ENCODE assay signal across 8 mouse cellular contexts in the genomic region with DNA sequence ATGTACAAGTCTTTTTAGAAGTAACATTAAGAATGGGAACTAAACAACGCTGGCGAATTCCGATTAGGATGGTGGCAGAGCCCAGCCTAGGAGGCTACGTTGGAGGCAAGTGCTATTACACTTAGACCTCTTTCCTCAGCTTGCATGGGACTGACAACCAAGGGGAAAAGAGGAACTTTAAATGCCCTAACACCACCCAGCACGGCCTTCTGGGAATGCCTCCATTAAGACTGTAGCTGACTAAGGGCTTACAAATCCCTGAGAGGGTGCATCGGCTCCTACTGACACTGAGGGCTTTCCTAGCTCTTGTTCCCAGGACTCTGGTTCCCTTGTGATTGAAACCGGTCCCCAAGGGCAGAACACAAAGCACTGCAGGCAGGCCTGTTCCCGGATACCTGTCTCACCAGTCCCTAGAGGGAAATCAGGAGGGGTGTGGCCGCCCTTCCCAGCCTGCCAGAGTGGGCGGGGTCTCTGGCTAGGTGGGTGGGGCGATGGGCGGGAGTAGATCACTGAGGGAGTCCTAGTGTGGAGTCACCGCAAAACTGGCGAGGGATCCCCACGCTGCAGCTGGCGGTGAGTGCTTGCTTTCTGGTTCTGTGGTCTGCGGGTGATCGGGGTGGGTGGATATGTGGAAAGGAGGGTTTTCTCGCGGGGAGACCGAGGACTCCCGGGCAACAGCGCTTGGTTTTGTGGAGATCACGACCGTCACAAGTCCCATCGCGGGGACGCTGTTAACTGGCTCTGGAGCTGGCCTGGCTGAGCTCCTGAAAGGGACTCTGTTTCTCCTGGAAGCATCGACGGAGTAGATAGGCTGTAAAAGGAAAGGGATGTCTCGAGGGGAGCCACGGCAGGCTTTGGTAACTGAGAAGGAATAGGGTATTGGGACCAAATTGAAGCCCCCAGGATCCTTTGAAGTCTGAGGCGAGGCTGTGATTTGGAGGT. TPM values are rescaled to one million over a fixed set of nuclear protein-coding genes. Genes with fewer than 3 reads are reported as not detected.
A peak's percentile ranks its signal among the peaks of the same experiment; 100 is the strongest.
DNase-seq lines count a peak whose midpoint lies in the region; ATAC-seq and TF ChIP-seq lines count a peak whose summit lies in the region.

A gene (plus strand): TSS at position 479 of the 942 bp plus-strand sequence.

- ATAC-seq in common myeloid progenitor, adult 5-6 weeks (replicated peaks; ENCODE audit: low read depth, poor library complexity, severe bottlenecking): peak; percentile 85
- peak; percentile 47; the same call in 1 of the 2 replicates for ATAC-seq in hindbrain, postnatal 0 days
- peak; percentile 76 for ATAC-seq in liver, embryonic 11.5 days (replicated peaks; ENCODE audit: low FRiP score)
- ATAC-seq in midbrain, postnatal 0 days (ENCODE audit: low FRiP score): 0 out of 2 replicates have a peak, but pooled peaks have one; percentile 16
- peak; percentile 91 for ATAC-seq in stomach, embryonic 14.5 days (ENCODE audit: insufficient number of reproducible peaks, insufficient read depth, low FRiP score, low read depth)

- peaks cover 3% of the 10 kb centered on the region for H3K4me1 ChIP-seq in hindbrain, postnatal 0 days (ENCODE audit: insufficient read depth, low read length)
- H3K4me1 ChIP-seq in liver, embryonic 11.5 days (replicated peaks; ENCODE audit: control insufficient read depth, insufficient read depth, low read length): no peaks in the 10 kb centered on the region; the same call in 1 of the 2 replicates
- 0 out of 2 replicates have a peak, but pooled peaks cover 2% of the 10 kb centered on the region for H3K4me1 ChIP-seq in midbrain, postnatal 0 days (ENCODE audit: insufficient read depth, low read length)
- H3K4me1 ChIP-seq in stomach, embryonic 14.5 days (ENCODE audit: control insufficient read depth, insufficient read depth, low read length): peaks cover 3% of the 10 kb centered on the region

- no peak within 1 kb of the TSS for H3K27ac ChIP-seq in hindbrain, postnatal 0 days
- H3K27ac ChIP-seq in liver, embryonic 11.5 days (ENCODE audit: low read depth, low read length): no peak within 1 kb of the TSS
- H3K27ac ChIP-seq in midbrain, postnatal 0 days (ENCODE audit: low read depth, low read length): no peak within 1 kb of the TSS
- H3K27ac ChIP-seq in stomach, embryonic 14.5 days (ENCODE audit: low read length): no peak within 1 kb of the TSS

- peak within 1 kb of the TSS; percentile 36; the same call in 1 of the 2 replicates for H3K9ac ChIP-seq in hindbrain, postnatal 0 days (replicated peaks; ENCODE audit: low read length)
- no peak within 1 kb of the TSS for H3K9ac ChIP-seq in liver, embryonic 11.5 days (ENCODE audit: low read depth, low read length)
- peak within 1 kb of the TSS; percentile 29; the same call in 1 of the 2 replicates for H3K9ac ChIP-seq in midbrain, postnatal 0 days (replicated peaks; ENCODE audit: low read length, poor library complexity, severe bottlenecking)
- peak within 1 kb of the TSS; percentile 14; the same call in 1 of the 2 replicates for H3K9ac ChIP-seq in stomach, embryonic 14.5 days (replicated peaks; ENCODE audit: low read depth, low read length)

- TF ChIP-seq CTCF in hindbrain, postnatal 0 days (IDR thresholded peaks at IDR 0.05; ENCODE audit: low read depth): no peak
- no peak for TF ChIP-seq CTCF in midbrain, postnatal 0 days (IDR thresholded peaks at IDR 0.05)

- WGBS in hindbrain, postnatal 0 days: 12% methylated on average over 33 of the region's 33 CpGs
- 9% methylated on average over 33 of the region's 33 CpGs for WGBS in liver, embryonic 11.5 days
- 9% methylated on average over 33 of the region's 33 CpGs for WGBS in midbrain, postnatal 0 days
- 9% methylated on average over 33 of the region's 33 CpGs for WGBS in stomach, embryonic 14.5 days

- H3K36me3 ChIP-seq in hindbrain, postnatal 0 days (ENCODE audit: insufficient read depth, low read length): no peaks in the 10 kb centered on the region
- H3K36me3 ChIP-seq in liver, embryonic 11.5 days (ENCODE audit: control insufficient read depth, insufficient read depth, low read length): no peaks in the 10 kb centered on the region
- no peaks in the 10 kb centered on the region for H3K36me3 ChIP-seq in midbrain, postnatal 0 days (ENCODE audit: insufficient read depth, low read length)
- no peaks in the 10 kb centered on the region for H3K36me3 ChIP-seq in stomach, embryonic 14.5 days (ENCODE audit: control insufficient read depth, insufficient read depth, low read length)

- peak within 1 kb of the TSS; percentile 21 for H3K4me3 ChIP-seq in hindbrain, postnatal 0 days (ENCODE audit: low read length)
- H3K4me3 ChIP-seq in liver, embryonic 11.5 days (ENCODE audit: low read depth, low read length): peak within 1 kb of the TSS; percentile 31
- H3K4me3 ChIP-seq in midbrain, postnatal 0 days (ENCODE audit: low read depth, low read length): peak within 1 kb of the TSS; percentile 28
- H3K4me3 ChIP-seq in stomach, embryonic 14.5 days (ENCODE audit: low read depth, low read length): peak within 1 kb of the TSS; percentile 33

- peak within 1 kb of the TSS; percentile 58 for H3K4me2 ChIP-seq in hindbrain, postnatal 0 days (ENCODE audit: low read depth, low read length)
- peak within 1 kb of the TSS; percentile 70 for H3K4me2 ChIP-seq in liver, embryonic 11.5 days
- H3K4me2 ChIP-seq in midbrain, postnatal 0 days (ENCODE audit: low read depth, low read length, poor library complexity, severe bottlenecking): peak within 1 kb of the TSS; percentile 56
- H3K4me2 ChIP-seq in stomach, embryonic 14.5 days (replicated peaks; ENCODE audit: low read depth, low read length): peak within 1 kb of the TSS; percentile 60

- peak; percentile 28 to 34 for DNase-seq in layer of hippocampus, postnatal 36 days
- DNase-seq in layer of hippocampus, postnatal 25 days (ENCODE audit: extremely low spot score in 1 of 2, low spot score in 1 of 2): no peak
- DNase-seq in gastrocnemius, postnatal 14 days: peak; percentile 81
- peak; percentile 47 for DNase-seq in hindbrain, postnatal 0 days (ENCODE audit: low spot score)
- peak; percentile 75 for DNase-seq in liver, embryonic 11.5 days (ENCODE audit: low spot score)
- peak; percentile 22 for DNase-seq in midbrain, postnatal 0 days (ENCODE audit: low spot score)

- H3K9me3 ChIP-seq in hindbrain, postnatal 0 days (ENCODE audit: low read length): no peaks in the 10 kb centered on the region
- no peaks in the 10 kb centered on the region for H3K9me3 ChIP-seq in liver, embryonic 11.5 days (ENCODE audit: control insufficient read depth, low read length)
- no peaks in the 10 kb centered on the region for H3K9me3 ChIP-seq in midbrain, postnatal 0 days (ENCODE audit: low read length)
- H3K9me3 ChIP-seq in stomach, embryonic 14.5 days (ENCODE audit: control insufficient read depth, low read depth, low read length): no peaks in the 10 kb centered on the region

- no peaks in the 10 kb centered on the region for H3K27me3 ChIP-seq in hindbrain, postnatal 0 days (ENCODE audit: insufficient read depth, low read length)
- H3K27me3 ChIP-seq in liver, embryonic 11.5 days (replicated peaks; ENCODE audit: control insufficient read depth, insufficient read depth, low read length): peaks cover 7% of the 10 kb centered on the region
- no peaks in the 10 kb centered on the region for H3K27me3 ChIP-seq in midbrain, postnatal 0 days (ENCODE audit: insufficient read depth, low read length)
- no peaks in the 10 kb centered on the region for H3K27me3 ChIP-seq in stomach, embryonic 14.5 days (ENCODE audit: control insufficient read depth, insufficient read depth, low read length)

- intact Hi-C loops in gastrocnemius, postnatal 14 days (cut with DNase I; ENCODE audit: low total_unique reads): no loop called here

RNA-seq across cellular contexts. Expression of the gene that starts here (rescaled TPM):
- total RNA-seq in layer of hippocampus, postnatal 36 days (2021): under 1 TPM; 0.27 to 0.30 TPM
- total RNA-seq in layer of hippocampus, postnatal 25 days (2021): under 1 TPM; 0.10 to 0.19 TPM
- 0.14 TPM in 1 of 2 replicates, not detected in the other for total RNA-seq in common myeloid progenitor, adult 5-6 weeks (2017)
- under 1 TPM; 0.66 to 0.73 TPM for total RNA-seq in gastrocnemius, postnatal 14 days (2021)
- total RNA-seq in hindbrain, postnatal 0 days (2014; rRNA removed): 0.32 and 1.7 TPM in 2 replicates
- 0.05 TPM in 1 of 2 replicates, not detected in the other for polyA plus RNA-seq in hindbrain, postnatal 0 days (2015; fragmentation: Nextera tagmentation; extraction: Ambion mirVana)
- 0.04 and 0.15 TPM in 2 replicates for polyA plus RNA-seq in liver, embryonic 11.5 days (2014; fragmentation: Nextera tagmentation; extraction: Ambion mirVana)
- total RNA-seq in midbrain, postnatal 0 days (2014; rRNA removed): 0.57 and 0.88 TPM in 2 replicates
- 0.17 and 0.18 TPM in 2 replicates for polyA plus RNA-seq in midbrain, postnatal 0 days (2015; fragmentation: Nextera tagmentation; extraction: Ambion mirVana)
- 0.13 and 0.25 TPM in 2 replicates for polyA plus RNA-seq in stomach, embryonic 14.5 days (2014; fragmentation: Nextera tagmentation; extraction: Ambion mirVana)

Comparison
In these comparisons a context has a peak if more than half of its experiments do, and no peak if none do; other contexts are left out.
1. Peak in DNase-seq in layer of hippocampus, postnatal 36 days; RNA of the gene not detected or under 1 TPM.
2. Peak in ATAC-seq in common myeloid progenitor, adult 5-6 weeks; RNA of the gene not detected or under 1 TPM.
3. Peak in DNase-seq in gastrocnemius, postnatal 14 days; RNA of the gene not detected or under 1 TPM.
4. Peak in DNase-seq, ATAC-seq, H3K4me3 ChIP-seq and H3K4me2 ChIP-seq in liver, embryonic 11.5 days; RNA of the gene not detected or under 1 TPM.
5. Peak in DNase-seq, ATAC-seq, H3K4me3 ChIP-seq, H3K9ac ChIP-seq and H3K4me2 ChIP-seq in midbrain, postnatal 0 days; RNA of the gene not detected or under 1 TPM.
6. Peak in ATAC-seq, H3K4me3 ChIP-seq, H3K9ac ChIP-seq and H3K4me2 ChIP-seq in stomach, embryonic 14.5 days; RNA of the gene not detected or under 1 TPM.
7. ATAC-seq: peak in every context shown above with its lines; median percentile 91 in stomach, embryonic 14.5 days; 85 in common myeloid progenitor, adult 5-6 weeks; 76 in liver, embryonic 11.5 days; 47 in hindbrain, postnatal 0 days; 16 in midbrain, postnatal 0 days.